Mouse (Mus musculus) forebrain, embryonic 16.5 days (tissue): ENCODE measurements around the gene Tff2. TPM values are rescaled to one million over a fixed set of nuclear protein-coding genes. Genes with fewer than 3 reads are reported as not detected.

Experiments
- ATAC-seq: fragments of 200-750 bp; cut with Nextera tagmentation; 2 replicates; pipeline ENCODE4 v1.8.0; 2017; ENCODE audit warnings: mild to moderate bottlenecking, moderate library complexity
- H3K27ac ChIP-seq: fragments of 300-500 bp; sonication (generic); 2 replicates; pipeline ENCODE4 v1.5.1; 2014; ENCODE audit warnings: low read length, control low read depth
- H3K27me3 ChIP-seq: fragments of 300-500 bp; sonication (generic); replicated peaks from 2 replicates; pipeline ENCODE4 v1.6.1; 2014; ENCODE audit warnings: low read length; ENCODE audit not compliant: control insufficient read depth, insufficient read depth
- H3K36me3 ChIP-seq: fragments of 300-500 bp; sonication (generic); 2 replicates; pipeline ENCODE4 v1.6.1; 2014; ENCODE audit not compliant: control insufficient read depth, insufficient read depth
- H3K4me1 ChIP-seq: fragments of 300-500 bp; sonication (generic); replicated peaks from 2 replicates; pipeline ENCODE4 v1.6.1; 2014; ENCODE audit warnings: low read length; ENCODE audit not compliant: control insufficient read depth, insufficient read depth
- H3K4me2 ChIP-seq: fragments of 300-500 bp; sonication (generic); 2 replicates; pipeline ENCODE4 v1.6.1; 2014; ENCODE audit warnings: mild to moderate bottlenecking, low read length, control low read depth
- H3K4me3 ChIP-seq: fragments of 300-500 bp; sonication (generic); replicated peaks from 2 replicates; pipeline ENCODE4 v1.5.1; 2014; ENCODE audit warnings: mild to moderate bottlenecking, low read length, control low read depth
- H3K9ac ChIP-seq: fragments of 300-500 bp; sonication (generic); replicated peaks from 2 replicates; pipeline ENCODE4 v1.6.1; 2014; ENCODE audit warnings: low read depth, low read length, control low read depth
- H3K9me3 ChIP-seq: fragments of 300-500 bp; sonication (generic); 2 replicates; pipeline ENCODE4 v1.6.1; 2016; ENCODE audit warnings: low read length; ENCODE audit not compliant: control insufficient read depth
- WGBS: fragments of 180-500 bp; shearing (Covaris S2); extraction: QIAGEN DNeasy Blood & Tissue Kit; methylation state at CpG from one replicate; pipeline ENCODE4 v1.1.7; 2014; 5-methylcytosine and 5-hydroxymethylcytosine counted together
- polyA plus RNA-seq: library from polyadenylated mRNA; unstranded; fragments of >200 nt; fragmentation: Nextera tagmentation; extraction: Ambion mirVana; gene quantifications from 2 replicates; pipeline ENCODE4 v1.2.1, GENCODE M21; 2015

The Tff2 gene
- polyA plus RNA-seq, 1 experiment from 2014 or later = not detected

GRCm38 (mm10) chr17:31176321-31176720 lies 32.2 kb upstream of the Tff2 start:
- Histone ChIP-seq H3K27ac (no peak overlapping the region), H3K36me3 (no peaks in the 10 kb centered on the region), H3K27me3 (no peaks in the 10 kb centered on the region), H3K4me2 (no peak overlapping the region), H3K4me3 (no peak overlapping the region), H3K9me3 (no peaks in the 10 kb centered on the region), H3K4me1 (no peaks in the 10 kb centered on the region), H3K9ac (no peak overlapping the region)
- ATAC-seq = no peak
- WGBS = 90% methylated on average over 4 of the region's 4 CpGs

- Histone ChIP-seq H3K4me2 (no peak overlapping the region), H3K9me3 (no peaks in the 10 kb centered on the region), H3K9ac (no peak overlapping the region), H3K27ac (no peak overlapping the region), H3K27me3 (no peaks in the 10 kb centered on the region), H3K4me3 (no peak overlapping the region), H3K36me3 (no peaks in the 10 kb centered on the region), H3K4me1 (no peaks in the 10 kb centered on the region)
- no peak for ATAC-seq
- 93% methylated on average over 5 of the region's 5 CpGs for WGBS
Observed at GRCm38 (mm10) chr17:31169796-31170195, 25.7 kb upstream of the Tff2 start.

- Histone ChIP-seq H3K27me3 (no peaks in the 10 kb centered on the region), H3K36me3 (no peaks in the 10 kb centered on the region), H3K27ac (no peak within 1 kb of the TSS), H3K9me3 (no peaks in the 10 kb centered on the region), H3K4me2 (no peak within 1 kb of the TSS), H3K4me3 (no peak within 1 kb of the TSS), H3K9ac (no peak within 1 kb of the TSS), H3K4me1 (no peaks in the 10 kb centered on the region)
- WGBS = 92% methylated on average over 6 of the region's 6 CpGs
- ATAC-seq = no peak
Observed at GRCm38 (mm10) chr17:31165127-31165526, 21.0 kb upstream of the Tff2 start, which contains the start of gene Tff1. Gene Tff1, minus strand, starts transcription at chr17:31165277.

GRCm38 (mm10) chr17:31163821-31164220 lies 19.7 kb upstream of the Tff2 start:
- no peak overlapping the region for H3K4me2 ChIP-seq
- no peak overlapping the region for H3K27ac ChIP-seq
- 79% methylated on average over 2 of the region's 2 CpGs for WGBS
- no peaks in the 10 kb centered on the region for H3K27me3 ChIP-seq
- H3K4me3 ChIP-seq = no peak overlapping the region
- H3K9ac ChIP-seq = no peak overlapping the region
- no peak for ATAC-seq
- H3K4me1 ChIP-seq = no peaks in the 10 kb centered on the region
- H3K9me3 ChIP-seq = no peaks in the 10 kb centered on the region
- H3K36me3 ChIP-seq = no peaks in the 10 kb centered on the region

GRCm38 (mm10) chr17:31162607-31163006 lies 18.5 kb upstream of the Tff2 start:
- Histone ChIP-seq H3K36me3 (no peaks in the 10 kb centered on the region), H3K4me1 (no peaks in the 10 kb centered on the region), H3K27me3 (no peaks in the 10 kb centered on the region), H3K4me3 (no peak overlapping the region), H3K27ac (no peak overlapping the region), H3K9me3 (no peaks in the 10 kb centered on the region), H3K4me2 (no peak overlapping the region), H3K9ac (no peak overlapping the region)
- ATAC-seq = no peak
- 90% methylated on average over 12 of the region's 12 CpGs for WGBS

- Histone ChIP-seq H3K27me3 (no peaks in the 10 kb centered on the region), H3K9me3 (no peaks in the 10 kb centered on the region), H3K36me3 (no peaks in the 10 kb centered on the region), H3K27ac (no peak overlapping the region), H3K9ac (no peak overlapping the region), H3K4me3 (no peak overlapping the region), H3K4me1 (no peaks in the 10 kb centered on the region), H3K4me2 (no peak overlapping the region)
- no peak for ATAC-seq
- 69% methylated on average over 4 of the region's 4 CpGs for WGBS
Observed at GRCm38 (mm10) chr17:31160291-31160690, 16.2 kb upstream of the Tff2 start.

GRCm38 (mm10) chr17:31157921-31158320 lies 13.8 kb upstream of the Tff2 start:
- ATAC-seq = no peak
- no peaks in the 10 kb centered on the region for H3K4me1 ChIP-seq
- no peak overlapping the region for H3K9ac ChIP-seq
- H3K27ac ChIP-seq = no peak overlapping the region
- H3K36me3 ChIP-seq = no peaks in the 10 kb centered on the region
- H3K9me3 ChIP-seq = no peaks in the 10 kb centered on the region
- H3K4me2 ChIP-seq = no peak overlapping the region
- WGBS = 80% methylated on average over 6 of the region's 6 CpGs
- no peak overlapping the region for H3K4me3 ChIP-seq
- H3K27me3 ChIP-seq = no peaks in the 10 kb centered on the region

GRCm38 (mm10) chr17:31153785-31154184 lies 9.7 kb upstream of the Tff2 start:
- no peak for ATAC-seq
- Histone ChIP-seq H3K27me3 (no peaks in the 10 kb centered on the region), H3K9ac (no peak overlapping the region), H3K9me3 (no peaks in the 10 kb centered on the region), H3K4me1 (no peaks in the 10 kb centered on the region), H3K4me3 (no peak overlapping the region), H3K36me3 (no peaks in the 10 kb centered on the region), H3K4me2 (no peak overlapping the region), H3K27ac (no peak overlapping the region)
- WGBS = 81% methylated on average over 8 of the region's 8 CpGs

GRCm38 (mm10) chr17:31152966-31153499 lies 9.0 kb upstream of the Tff2 start:
- no peaks in the 10 kb centered on the region for H3K4me1 ChIP-seq
- H3K4me3 ChIP-seq = no peak overlapping the region
- no peak overlapping the region for H3K9ac ChIP-seq
- no peaks in the 10 kb centered on the region for H3K36me3 ChIP-seq
- H3K4me2 ChIP-seq = no peak overlapping the region
- no peaks in the 10 kb centered on the region for H3K27me3 ChIP-seq
- ATAC-seq = no peak
- H3K9me3 ChIP-seq = no peaks in the 10 kb centered on the region
- whole genome bisulfite sequencing = 87% methylated on average over 9 of the region's 9 CpGs
- H3K27ac ChIP-seq = no peak overlapping the region

GRCm38 (mm10) chr17:31152512-31152911 lies 8.4 kb upstream of the Tff2 start:
- H3K27me3 ChIP-seq = no peaks in the 10 kb centered on the region
- H3K4me1 ChIP-seq = no peaks in the 10 kb centered on the region
- no peak overlapping the region for H3K27ac ChIP-seq
- H3K9ac ChIP-seq = no peak overlapping the region
- H3K9me3 ChIP-seq = no peaks in the 10 kb centered on the region
- no peaks in the 10 kb centered on the region for H3K36me3 ChIP-seq
- 33% methylated on average over 5 of the region's 5 CpGs for WGBS
- ATAC-seq = no peak
- no peak overlapping the region for H3K4me2 ChIP-seq
- H3K4me3 ChIP-seq = no peak overlapping the region
